ENCODE assay signal across 18 mouse cellular contexts in genomic region chr5:149107566-149107965, GRCm38 (mm10).
"Had no signal": no experiment of that assay in that cellular context is flagged by ENCODE, and none has a peak within 500 bp of the region (broad histone marks: within the 10 kb centered on the region; RNA-seq: fewer than 3 reads in every experiment).

No protein-coding gene starts in this region.

- H3K9me3 ChIP-seq: liver, embryonic 13.5 days; liver, embryonic 15.5 days; lung, embryonic 15.5 days; megakaryocyte, embryonic 14.5 days; midbrain, embryonic 12.5 days; neural tube, embryonic 12.5 days; stomach, embryonic 15.5 days had no signal

- H3K27me3 ChIP-seq: liver, embryonic 13.5 days; liver, embryonic 15.5 days; lung, embryonic 15.5 days; midbrain, embryonic 12.5 days; neural tube, embryonic 12.5 days; stomach, embryonic 15.5 days had no signal

- H3K27ac ChIP-seq: liver, embryonic 15.5 days; lung, embryonic 15.5 days; macrophage; midbrain, embryonic 12.5 days; neural tube, embryonic 12.5 days; stomach, embryonic 15.5 days; stomach, postnatal 0 days had no signal

- H3K9ac ChIP-seq: liver, embryonic 13.5 days; liver, embryonic 15.5 days; liver, postnatal 0 days; lung, embryonic 15.5 days; midbrain, embryonic 12.5 days; neural tube, embryonic 12.5 days; stomach, embryonic 15.5 days had no signal

- H3K36me3 ChIP-seq: liver, embryonic 13.5 days; liver, embryonic 15.5 days; lung, embryonic 15.5 days; midbrain, embryonic 12.5 days; neural tube, embryonic 12.5 days; stomach, embryonic 15.5 days had no signal

- DNase-seq: liver, embryonic 13.5 days; liver, postnatal 0 days; lung, postnatal 14 days; lung, postnatal 36 days; midbrain, embryonic 14.5 days; right cerebral cortex, postnatal 14 days; thymus, adult 2 months; thymus, postnatal 25 days; thymus, postnatal 4 days had no signal

- H3K4me3 ChIP-seq: liver, embryonic 13.5 days; liver, embryonic 15.5 days; lung, embryonic 15.5 days; megakaryocyte, embryonic 14.5 days; midbrain, embryonic 12.5 days; neural tube, embryonic 12.5 days; stomach, embryonic 15.5 days had no signal

- ATAC-seq: lung, postnatal 0 days had no signal

- H3K4me1 ChIP-seq: lung, embryonic 15.5 days; midbrain, embryonic 12.5 days; neural tube, embryonic 12.5 days; stomach, embryonic 15.5 days had no signal

- H3K4me2 ChIP-seq: liver, embryonic 13.5 days; lung, embryonic 15.5 days; midbrain, embryonic 12.5 days; neural tube, embryonic 12.5 days; stomach, embryonic 15.5 days had no signal
